Mouse (Mus musculus) intestine, postnatal 0 days (tissue): ENCODE results near the gene Max. TPM values are rescaled to one million over a fixed set of nuclear protein-coding genes. Genes with fewer than 3 reads are reported as not detected.

Source experiments
- ATAC-seq: fragments of 200-750 bp; cut with Nextera tagmentation; 2 replicates; pipeline ENCODE4 v1.8.0; 2017; ENCODE audit warnings: mild to moderate bottlenecking, moderate TSS enrichment, moderate library complexity
- H3K27ac ChIP-seq: fragments of 300-500 bp; sonication (generic); 2 replicates; pipeline ENCODE4 v1.5.1; 2014; ENCODE audit warnings: mild to moderate bottlenecking, low read depth, low read length, moderate library complexity
- H3K27me3 ChIP-seq: fragments of 300-500 bp; sonication (generic); replicated peaks from 2 replicates; pipeline ENCODE4 v1.6.1; 2014; ENCODE audit warnings: low read length, mixed read lengths; ENCODE audit not compliant: control insufficient read depth, insufficient read depth
- H3K36me3 ChIP-seq: fragments of 300-500 bp; sonication (generic); 2 replicates; pipeline ENCODE4 v1.6.1; 2014; ENCODE audit warnings: mild to moderate bottlenecking, moderate library complexity; ENCODE audit not compliant: control insufficient read depth, insufficient read depth
- H3K4me1 ChIP-seq: fragments of 300-500 bp; sonication (generic); replicated peaks from 2 replicates; pipeline ENCODE4 v1.6.1; 2014; ENCODE audit warnings: antibody characterized with exemption, low read length, mixed read lengths; ENCODE audit not compliant: control insufficient read depth, insufficient read depth
- H3K4me2 ChIP-seq: fragments of 300-500 bp; sonication (generic); replicated peaks from 2 replicates; pipeline ENCODE4 v1.6.1; 2014; ENCODE audit warnings: low read depth, mild to moderate bottlenecking, moderate library complexity
- H3K4me3 ChIP-seq: fragments of 300-500 bp; sonication (generic); 2 replicates; pipeline ENCODE4 v1.5.1; 2014; ENCODE audit warnings: low read depth, low read length
- H3K9ac ChIP-seq: fragments of 300-500 bp; sonication (generic); 2 replicates; pipeline ENCODE4 v1.6.1; 2014; ENCODE audit warnings: mild to moderate bottlenecking, low read depth, low read length
- H3K9me3 ChIP-seq: fragments of 300-500 bp; sonication (generic); 2 replicates; pipeline ENCODE4 v1.6.1; 2016; ENCODE audit warnings: mixed run types; ENCODE audit not compliant: control insufficient read depth
- CTCF ChIP-seq: sonication (generic); IDR thresholded peaks from 2 replicates; pipeline ENCODE4 v1.5.1; 2016; ENCODE audit warnings: low read depth, mild to moderate bottlenecking, control low read depth, antibody characterized with exemption, moderate library complexity
- WGBS: fragments of 180-500 bp; shearing (Covaris S2); extraction: QIAGEN DNeasy Blood & Tissue Kit; methylation state at CpG from one replicate; pipeline ENCODE4 v1.1.7; 2014; 5-methylcytosine and 5-hydroxymethylcytosine counted together
- polyA plus RNA-seq: library from polyadenylated mRNA; unstranded; fragments of >200 nt; fragmentation: Nextera tagmentation; extraction: Ambion mirVana; gene quantifications from 2 replicates; pipeline ENCODE4 v1.2.1, GENCODE M21; 2015

Max gene
- polyA plus RNA-seq, 1 experiment from 2014 or later, result 24.7 TPM

- WGBS, result 66% methylated on average over 3 of the region's 3 CpGs
- H3K27me3 ChIP-seq, result no peaks in the 10 kb centered on the region
- no peaks in the 10 kb centered on the region for H3K9me3 ChIP-seq
- TF ChIP-seq CTCF, result no peak
- ATAC-seq, result no peak
- H3K9ac ChIP-seq, result no peak overlapping the region
- H3K4me3 ChIP-seq, result no peak overlapping the region
- no peak overlapping the region for H3K4me2 ChIP-seq
- no peaks in the 10 kb centered on the region for H3K4me1 ChIP-seq
- H3K36me3 ChIP-seq, result no peaks in the 10 kb centered on the region
- H3K27ac ChIP-seq, result no peak overlapping the region
Observed at GRCm38 (mm10) chr12:76979530-76979929, 17.5 kb upstream of the Max start.

DNA sequence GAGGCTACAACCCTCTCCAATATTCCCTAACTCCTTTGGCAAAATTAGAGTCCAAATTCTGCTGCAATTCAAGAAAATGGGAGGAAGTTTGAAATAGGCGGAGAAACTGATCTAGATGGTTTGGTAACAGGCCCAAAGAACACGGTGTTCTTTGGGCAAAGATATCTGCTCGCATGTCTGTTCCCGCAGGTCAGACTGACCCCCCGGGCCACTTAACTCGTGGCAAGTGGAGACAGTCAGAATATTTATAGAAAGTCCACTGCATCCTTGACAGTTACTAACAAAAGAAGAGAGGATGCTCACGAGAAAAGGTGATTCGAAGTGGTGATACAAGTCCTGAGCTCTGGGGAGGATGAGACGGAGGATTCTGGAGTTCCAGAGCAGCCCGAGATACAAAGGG is 10.7 kb upstream of the Max start:
- H3K9me3 ChIP-seq, result no peaks in the 10 kb centered on the region
- H3K4me3 ChIP-seq, result no peak overlapping the region
- no peaks in the 10 kb centered on the region for H3K36me3 ChIP-seq
- no peak for TF ChIP-seq CTCF
- no peak overlapping the region for H3K27ac ChIP-seq
- no peak overlapping the region for H3K9ac ChIP-seq
- ATAC-seq, result no peak
- no peak overlapping the region for H3K4me2 ChIP-seq
- no peaks in the 10 kb centered on the region for H3K4me1 ChIP-seq
- no peaks in the 10 kb centered on the region for H3K27me3 ChIP-seq
- WGBS, result 82% methylated on average over 10 of the region's 10 CpGs

DNA sequence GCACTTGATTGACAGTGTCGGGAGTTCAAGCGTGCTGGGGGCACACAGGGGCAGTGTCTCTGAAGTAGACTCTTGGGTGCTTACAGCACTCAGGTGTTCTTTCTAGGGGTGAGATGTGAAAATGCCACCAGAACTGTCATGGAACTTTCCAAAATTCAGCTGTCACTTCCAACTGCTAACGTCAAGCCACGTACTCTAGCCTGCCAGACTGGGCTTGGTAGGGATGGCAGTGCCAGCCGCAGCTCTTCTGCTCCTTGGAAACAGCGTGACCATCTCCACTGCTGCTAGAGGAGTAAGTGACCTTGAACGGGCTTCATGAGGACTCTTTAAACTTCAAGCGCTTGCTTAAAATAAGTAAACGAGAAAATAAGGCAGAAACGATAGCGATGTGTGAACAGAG is 10.2 kb upstream of the Max start:
- H3K27me3 ChIP-seq, result no peaks in the 10 kb centered on the region
- no peak overlapping the region for H3K4me3 ChIP-seq
- no peak for TF ChIP-seq CTCF
- no peaks in the 10 kb centered on the region for H3K4me1 ChIP-seq
- H3K4me2 ChIP-seq, result no peak overlapping the region
- 79% methylated on average over 11 of the region's 11 CpGs for WGBS
- H3K36me3 ChIP-seq, result no peaks in the 10 kb centered on the region
- H3K9me3 ChIP-seq, result no peaks in the 10 kb centered on the region
- H3K27ac ChIP-seq, result no peak overlapping the region
- H3K9ac ChIP-seq, result no peak overlapping the region
- ATAC-seq, result no peak

- H3K4me3 ChIP-seq, result no peak overlapping the region
- H3K4me1 ChIP-seq, result no peaks in the 10 kb centered on the region
- H3K9ac ChIP-seq, result no peak overlapping the region
- H3K9me3 ChIP-seq, result no peaks in the 10 kb centered on the region
- no peaks in the 10 kb centered on the region for H3K36me3 ChIP-seq
- no peak overlapping the region for H3K4me2 ChIP-seq
- ATAC-seq, result no peak
- H3K27me3 ChIP-seq, result no peaks in the 10 kb centered on the region
- TF ChIP-seq CTCF, result no peak
- no peak overlapping the region for H3K27ac ChIP-seq
- WGBS, result 42% methylated on average over 7 of the region's 7 CpGs
Observed at GRCm38 (mm10) chr12:76971642-76972221, 9.7 kb upstream of the Max start.

- no peak for TF ChIP-seq CTCF
Observed at GRCm38 (mm10) chr12:76965876-76966275, 3.9 kb upstream of the Max start.

GRCm38 (mm10) chr12:76965089-76965488 is 3.1 kb upstream of the Max start:
- 51% methylated on average over 5 of the region's 5 CpGs for WGBS
- no peak for TF ChIP-seq CTCF
- ATAC-seq, result no peak
- Histone ChIP-seq H3K27me3 (no peaks in the 10 kb centered on the region), H3K4me2 (no peak overlapping the region), H3K9ac (no peak overlapping the region), H3K27ac (no peak overlapping the region), H3K4me3 (no peak overlapping the region), H3K4me1 (peaks cover 4% of the 10 kb centered on the region), H3K36me3 (0 out of 2 replicates have a peak, but pooled peaks cover 3% of the 10 kb centered on the region), H3K9me3 (no peaks in the 10 kb centered on the region)

More at GRCm38 (mm10) chr12:76965876-76966275, 3.9 kb upstream of the Max start:
- no peak overlapping the region for H3K4me3 ChIP-seq
- H3K27ac ChIP-seq, result no peak overlapping the region
- no peak for ATAC-seq
- no peak overlapping the region for H3K4me2 ChIP-seq
- H3K4me1 ChIP-seq, result peaks cover under 1% of the 10 kb centered on the region
- WGBS, result 21% methylated on average over 4 of the region's 4 CpGs
- no peaks in the 10 kb centered on the region for H3K9me3 ChIP-seq
- H3K27me3 ChIP-seq, result no peaks in the 10 kb centered on the region
- no peak overlapping the region for H3K9ac ChIP-seq
- no peaks in the 10 kb centered on the region for H3K36me3 ChIP-seq
